Mouse (Mus musculus): ENCODE results near the gene Ankrd42. TPM values are rescaled to one million over a fixed set of nuclear protein-coding genes. Genes with fewer than 3 reads are reported as not detected.

Ankrd42 gene
- polyA plus RNA-seq, 1 experiment, result 140 TPM

GRCm38 (mm10) chr7:92546763-92547162 is 90.2 kb downstream of the Ankrd42 start:
- TF ChIP-seq CTCF (IDR thresholded peaks at IDR 0.05; ENCODE audit: control insufficient read depth, insufficient read depth, insufficient replicate concordance, low read depth, low read length), result no peak
- no peak for TF ChIP-seq POLR2A (IDR thresholded peaks at IDR 0.05; ENCODE audit: control insufficient read depth, low read depth, low read length)
- Histone ChIP-seq H3K36me3 (ENCODE audit: control insufficient read depth, insufficient read depth, low read length) (no peaks in the 10 kb centered on the region), H3K27me3 (ENCODE audit: control insufficient read depth, insufficient read depth, low read length) (no peaks in the 10 kb centered on the region), H3K4me3 (ENCODE audit: control insufficient read depth, low read depth, low read length) (no peak overlapping the region), H3K27ac (ENCODE audit: control insufficient read depth, insufficient read depth, low read depth, low read length) (no peak overlapping the region), H3K4me1 (ENCODE audit: control insufficient read depth, insufficient read depth, low read length) (no peaks in the 10 kb centered on the region)

GRCm38 (mm10) chr7:92532351-92533036 is 104.4 kb downstream of the Ankrd42 start:
- Histone ChIP-seq H3K27ac (ENCODE audit: control insufficient read depth, insufficient read depth, low read depth, low read length) (no peak overlapping the region), H3K4me3 (ENCODE audit: control insufficient read depth, low read depth, low read length) (no peak overlapping the region), H3K4me1 (ENCODE audit: control insufficient read depth, insufficient read depth, low read length) (no peaks in the 10 kb centered on the region), H3K27me3 (ENCODE audit: control insufficient read depth, insufficient read depth, low read length) (no peaks in the 10 kb centered on the region), H3K36me3 (ENCODE audit: control insufficient read depth, insufficient read depth, low read length) (no peaks in the 10 kb centered on the region)
- TF ChIP-seq POLR2A (IDR thresholded peaks at IDR 0.05; ENCODE audit: control insufficient read depth, low read depth, low read length) (no peak), CTCF (IDR thresholded peaks at IDR 0.05; ENCODE audit: control insufficient read depth, insufficient read depth, insufficient replicate concordance, low read depth, low read length) (no peak)

Other genes with a start within 250 kb of the Ankrd42 start
- 6.0 and 7.2 TPM in 2 replicates for gene Ccdc90b, start 76.0 kb downstream of the Ankrd42 start, polyA plus RNA-seq (2012; rRNA removed)
- 40.4 and 43.8 TPM in 2 replicates for gene Pcf11, start 32.8 kb upstream of the Ankrd42 start, polyA plus RNA-seq (2012; rRNA removed)
- gene Rab30, start 104.5 kb upstream of the Ankrd42 start, polyA plus RNA-seq (2012; rRNA removed), result 0.63 and 1.3 TPM in 2 replicates
- gene Ddias, start 237.1 kb upstream of the Ankrd42 start, polyA plus RNA-seq (2012; rRNA removed), result 10.8 and 16.3 TPM in 2 replicates
- 25.9 and 28.5 TPM in 2 replicates for gene Prcp, start 237.3 kb upstream of the Ankrd42 start, polyA plus RNA-seq (2012; rRNA removed)